Mouse (Mus musculus): Measurements from ENCODE around the gene Plxna2. TPM values are rescaled to one million over a fixed set of nuclear protein-coding genes. Genes with fewer than 3 reads are reported as not detected.
A peak's percentile ranks its signal among the peaks of the same experiment; 100 is the strongest.

Gene Plxna2
- polyA plus RNA-seq, 1 experiment from 2014 or later: 33.5 TPM

DNA sequence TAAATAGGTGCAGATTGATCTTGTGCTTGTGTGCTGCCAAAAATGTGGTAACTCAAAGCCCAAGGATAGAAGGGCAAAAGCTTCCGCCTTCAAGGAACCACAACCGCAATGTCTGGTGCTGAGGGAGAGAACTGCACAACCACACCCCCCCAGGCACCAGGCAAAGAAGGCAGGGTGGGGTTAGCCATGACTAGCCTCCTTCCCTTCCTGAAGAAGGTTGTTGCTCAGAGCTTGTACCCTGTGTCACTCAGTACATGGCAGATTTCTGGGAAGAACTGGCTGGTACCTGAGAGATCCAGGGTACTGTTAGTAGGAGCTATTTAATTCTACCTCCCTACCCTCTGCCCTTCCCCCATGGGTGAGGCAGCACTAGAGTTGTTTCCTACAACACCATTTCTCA lies 8.1 kb downstream of the Plxna2 start:
- ATAC-seq (ENCODE audit: low FRiP score, low read depth): no peak
- WGBS: 94% methylated on average over 2 of the region's 2 CpGs
- Histone ChIP-seq H3K9me3 (no peaks in the 10 kb centered on the region), H3K27ac (no peak overlapping the region), H3K4me3 (no peak overlapping the region), H3K4me1 (peaks cover 95% of the 10 kb centered on the region), H3K4me2 (replicated peaks) (peak overlapping the region; percentile 0; the same call in 1 of the 2 replicates), H3K36me3 (no peaks in the 10 kb centered on the region; the same call in 1 of the 2 replicates), H3K27me3 (replicated peaks) (no peaks in the 10 kb centered on the region), H3K9ac (no peak overlapping the region)

GRCm38 (mm10) chr1:194627286-194627685 lies 9.3 kb downstream of the Plxna2 start:
- Histone ChIP-seq H3K9ac (no peak overlapping the region), H3K36me3 (no peaks in the 10 kb centered on the region; the same call in 1 of the 2 replicates), H3K27ac (no peak overlapping the region), H3K4me2 (replicated peaks) (0 out of 2 replicates have a peak overlapping the region, but pooled peaks have one; percentile 22), H3K4me3 (no peak overlapping the region), H3K9me3 (no peaks in the 10 kb centered on the region), H3K4me1 (peaks cover 92% of the 10 kb centered on the region), H3K27me3 (replicated peaks) (no peaks in the 10 kb centered on the region)
- ATAC-seq (ENCODE audit: low FRiP score, low read depth): no peak

- Histone ChIP-seq H3K4me1 (peaks cover 75% of the 10 kb centered on the region), H3K4me2 (replicated peaks) (peak overlapping the region; percentile 4; the same call in 1 of the 2 replicates), H3K9ac (no peak overlapping the region), H3K36me3 (no peaks in the 10 kb centered on the region; the same call in 1 of the 2 replicates), H3K4me3 (no peak overlapping the region), H3K27ac (peak overlapping the region; percentile 43; the same call in 1 of the 2 replicates), H3K27me3 (replicated peaks) (no peaks in the 10 kb centered on the region), H3K9me3 (no peaks in the 10 kb centered on the region)
- 8% methylated on average over 2 of the region's 2 CpGs for WGBS
- peak; percentile 65 for ATAC-seq (ENCODE audit: low FRiP score, low read depth)
Observed at GRCm38 (mm10) chr1:194629135-194629689, 11.2 kb downstream of the Plxna2 start.

DNA sequence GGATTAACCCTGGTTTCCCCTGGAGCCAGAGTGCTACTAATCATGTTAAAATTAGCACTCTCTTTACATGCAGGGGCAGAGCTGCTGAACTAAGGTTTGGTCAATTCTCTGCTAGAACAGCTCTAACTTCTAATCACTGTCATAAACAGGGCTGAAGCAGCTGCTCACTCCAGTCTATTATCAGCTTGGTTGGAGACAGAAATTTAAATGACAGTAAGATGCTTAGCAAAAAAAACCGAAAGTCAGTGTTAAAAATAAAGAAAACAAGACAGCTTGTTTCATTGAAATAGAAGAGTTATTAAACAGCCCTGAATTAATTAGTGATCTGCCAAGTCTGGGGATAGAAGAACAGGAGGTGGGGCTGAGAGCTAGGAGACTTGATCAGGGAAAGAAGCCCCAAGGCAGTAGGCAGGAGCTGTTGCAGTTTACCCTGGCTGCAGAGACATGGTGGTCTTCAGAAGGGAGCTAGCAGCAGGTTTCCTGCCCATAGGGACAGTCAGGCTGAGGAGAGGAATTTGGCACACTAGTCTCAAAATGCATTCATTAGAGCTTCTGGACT lies 12.6 kb downstream of the Plxna2 start:
- ATAC-seq (ENCODE audit: low FRiP score, low read depth): no peak
- Histone ChIP-seq H3K27ac (no peak overlapping the region), H3K9me3 (no peaks in the 10 kb centered on the region), H3K4me2 (replicated peaks) (no peak overlapping the region), H3K9ac (no peak overlapping the region), H3K4me1 (peaks cover 75% of the 10 kb centered on the region), H3K27me3 (replicated peaks) (no peaks in the 10 kb centered on the region), H3K4me3 (no peak overlapping the region), H3K36me3 (no peaks in the 10 kb centered on the region; the same call in 1 of the 2 replicates)
- 20% methylated on average over 1 of the region's 1 CpGs for WGBS

DNA sequence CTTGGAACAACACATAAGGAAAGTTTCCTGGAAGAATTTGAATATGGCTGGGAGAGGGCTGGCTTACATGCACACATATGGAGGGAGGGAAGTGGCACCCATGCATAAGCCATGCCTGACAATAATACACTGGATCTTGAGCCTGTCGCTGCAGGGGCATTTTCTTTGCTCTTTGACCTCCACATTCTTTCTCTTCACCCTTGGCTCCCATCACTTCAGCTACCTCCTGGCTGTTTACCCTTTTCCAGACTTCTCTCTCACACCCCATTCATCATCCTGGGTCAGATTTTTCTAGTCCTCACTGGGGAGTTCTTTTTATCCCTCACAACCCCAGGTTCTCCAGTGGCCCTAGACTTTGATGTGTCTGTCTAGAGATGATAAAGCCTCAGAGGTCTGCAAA lies 13.6 kb downstream of the Plxna2 start:
- Histone ChIP-seq H3K27ac (no peak overlapping the region), H3K4me3 (no peak overlapping the region), H3K9me3 (no peaks in the 10 kb centered on the region), H3K9ac (no peak overlapping the region), H3K4me1 (peaks cover 69% of the 10 kb centered on the region), H3K4me2 (replicated peaks) (no peak overlapping the region), H3K36me3 (no peaks in the 10 kb centered on the region; the same call in 1 of the 2 replicates), H3K27me3 (replicated peaks) (no peaks in the 10 kb centered on the region)
- ATAC-seq (ENCODE audit: low FRiP score, low read depth): no peak
- 0% methylated on average over 1 of the region's 1 CpGs for WGBS

DNA sequence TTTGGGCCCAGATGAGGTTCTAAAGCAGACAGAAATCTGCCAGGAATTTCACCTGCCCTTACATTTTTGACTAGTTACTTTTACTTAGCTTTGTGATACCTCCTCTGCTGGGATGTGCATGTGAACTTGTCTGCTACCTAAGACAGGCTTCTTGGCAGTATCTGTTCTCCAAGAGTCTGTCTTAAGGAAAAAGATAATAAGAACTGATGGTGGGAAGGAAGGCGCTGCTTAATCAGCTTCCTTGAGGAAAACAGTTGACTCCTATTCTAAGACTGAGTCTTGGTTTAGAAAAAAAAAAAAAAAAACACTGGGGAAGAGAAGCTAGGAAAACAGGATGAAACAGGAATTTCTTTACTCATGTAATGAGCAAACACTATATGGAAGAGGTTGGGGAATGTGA lies 14.0 kb downstream of the Plxna2 start:
- ATAC-seq (ENCODE audit: low FRiP score, low read depth): no peak
- no peak overlapping the region for H3K4me3 ChIP-seq
- no peak overlapping the region for H3K9ac ChIP-seq
- peaks cover 68% of the 10 kb centered on the region for H3K4me1 ChIP-seq
- WGBS: 95% methylated on average over 1 of the region's 1 CpGs
- no peak overlapping the region for H3K27ac ChIP-seq
- no peaks in the 10 kb centered on the region for H3K9me3 ChIP-seq
- no peaks in the 10 kb centered on the region for H3K27me3 ChIP-seq (replicated peaks)
- no peak overlapping the region for H3K4me2 ChIP-seq (replicated peaks)
- H3K36me3 ChIP-seq: no peaks in the 10 kb centered on the region; the same call in 1 of the 2 replicates

- no peak overlapping the region for H3K4me2 ChIP-seq (replicated peaks)
- WGBS: 4% methylated on average over 1 of the region's 1 CpGs
- H3K36me3 ChIP-seq: no peaks in the 10 kb centered on the region
- no peaks in the 10 kb centered on the region for H3K9me3 ChIP-seq
- ATAC-seq (ENCODE audit: low FRiP score, low read depth): no peak
- no peaks in the 10 kb centered on the region for H3K27me3 ChIP-seq (replicated peaks)
- no peak overlapping the region for H3K27ac ChIP-seq
- no peak overlapping the region for H3K4me3 ChIP-seq
- H3K9ac ChIP-seq: no peak overlapping the region
- peaks cover 43% of the 10 kb centered on the region for H3K4me1 ChIP-seq
Observed at GRCm38 (mm10) chr1:194635411-194635810, 17.4 kb downstream of the Plxna2 start.

DNA sequence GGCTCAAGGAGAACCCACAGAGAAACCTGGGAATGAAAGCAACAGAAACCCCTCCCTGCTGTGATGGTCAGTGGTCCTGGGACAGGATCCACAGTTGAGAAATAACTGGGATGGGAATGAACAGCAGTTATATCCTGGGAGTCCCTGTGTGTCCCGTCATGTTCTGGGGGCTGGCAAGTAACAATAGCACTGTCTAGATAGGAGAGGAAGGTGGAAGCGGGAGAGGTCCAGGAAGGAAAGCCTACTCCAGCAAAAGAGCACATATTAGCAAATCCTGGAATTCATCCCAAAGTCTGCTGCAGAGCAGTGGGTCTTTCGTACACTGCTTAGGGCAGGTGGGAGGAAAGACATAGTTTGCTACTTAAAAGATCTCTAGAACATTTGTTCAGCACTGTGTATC lies 17.9 kb downstream of the Plxna2 start:
- WGBS: 56% methylated on average over 3 of the region's 3 CpGs
- H3K4me1 ChIP-seq: peaks cover 38% of the 10 kb centered on the region
- no peak overlapping the region for H3K4me2 ChIP-seq (replicated peaks)
- H3K4me3 ChIP-seq: no peak overlapping the region
- no peak for ATAC-seq (ENCODE audit: low FRiP score, low read depth)
- H3K36me3 ChIP-seq: no peaks in the 10 kb centered on the region
- no peak overlapping the region for H3K27ac ChIP-seq
- no peaks in the 10 kb centered on the region for H3K27me3 ChIP-seq (replicated peaks)
- no peaks in the 10 kb centered on the region for H3K9me3 ChIP-seq
- H3K9ac ChIP-seq: no peak overlapping the region

DNA sequence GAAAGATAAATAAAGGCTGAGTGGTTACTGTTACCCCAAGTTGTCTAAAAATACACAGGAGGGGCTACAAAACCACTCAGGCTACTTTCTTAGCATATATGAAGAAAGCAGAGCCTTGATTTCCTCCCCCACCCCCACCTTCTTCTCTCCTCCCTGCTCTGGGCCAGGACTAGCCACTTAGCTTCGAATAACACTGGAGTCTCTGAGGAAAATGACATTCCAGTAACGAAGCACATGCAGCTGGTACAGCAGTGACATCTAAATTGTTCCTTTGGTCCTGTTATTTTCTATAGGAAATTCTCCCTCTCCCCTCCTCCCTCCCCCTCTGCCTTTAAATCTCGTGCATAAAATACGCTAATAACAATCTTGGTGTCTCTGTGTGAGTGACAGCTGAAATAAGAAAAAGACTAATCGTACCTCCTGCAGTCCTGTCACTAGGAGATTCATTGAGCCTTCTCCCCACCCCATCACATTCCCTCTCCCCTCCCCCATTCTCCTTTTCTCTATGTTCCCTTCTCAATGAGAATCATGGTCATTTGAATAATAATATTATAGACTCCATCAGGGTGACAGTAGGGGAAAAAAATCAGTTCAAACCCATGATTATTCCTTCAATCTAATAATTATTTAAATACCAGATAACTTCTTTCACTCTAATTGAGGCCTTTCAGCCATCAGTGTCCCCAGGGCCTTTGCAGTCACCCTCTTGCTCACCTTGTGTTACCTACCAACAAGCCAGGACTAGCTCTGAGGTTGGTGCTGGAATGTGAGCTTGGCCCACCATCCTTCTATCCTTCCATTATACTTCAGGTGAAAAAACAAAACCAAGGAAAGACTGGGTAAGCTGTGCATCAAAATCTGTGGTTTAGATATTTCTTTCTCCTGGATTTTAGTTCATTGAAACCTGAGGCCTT lies 19.6 kb downstream of the Plxna2 start:
- peaks cover 27% of the 10 kb centered on the region for H3K4me1 ChIP-seq
- WGBS: 12% methylated on average over 5 of the region's 5 CpGs
- H3K9me3 ChIP-seq: no peaks in the 10 kb centered on the region
- no peaks in the 10 kb centered on the region for H3K27me3 ChIP-seq (replicated peaks)
- H3K4me2 ChIP-seq (replicated peaks): no peak overlapping the region
- H3K36me3 ChIP-seq: no peaks in the 10 kb centered on the region
- no peak overlapping the region for H3K4me3 ChIP-seq
- H3K27ac ChIP-seq: no peak overlapping the region
- H3K9ac ChIP-seq: no peak overlapping the region
- ATAC-seq (ENCODE audit: low FRiP score, low read depth): no peak

- Histone ChIP-seq H3K4me1 (peaks cover 9% of the 10 kb centered on the region), H3K27me3 (replicated peaks) (no peaks in the 10 kb centered on the region), H3K4me3 (no peak overlapping the region), H3K36me3 (peaks cover 19% of the 10 kb centered on the region), H3K9me3 (no peaks in the 10 kb centered on the region), H3K27ac (no peak overlapping the region), H3K9ac (no peak overlapping the region), H3K4me2 (replicated peaks) (no peak overlapping the region)
- 65% methylated on average over 5 of the region's 5 CpGs for WGBS
- ATAC-seq (ENCODE audit: low FRiP score, low read depth): no peak
Observed at GRCm38 (mm10) chr1:194641601-194642301, 23.7 kb downstream of the Plxna2 start.

- H3K9me3 ChIP-seq: no peaks in the 10 kb centered on the region
- no peak overlapping the region for H3K4me3 ChIP-seq
- H3K27ac ChIP-seq: no peak overlapping the region
- no peaks in the 10 kb centered on the region for H3K27me3 ChIP-seq (replicated peaks)
- peaks cover 4% of the 10 kb centered on the region for H3K4me1 ChIP-seq
- H3K36me3 ChIP-seq: peaks cover 23% of the 10 kb centered on the region
- no peak overlapping the region for H3K4me2 ChIP-seq (replicated peaks)
- ATAC-seq (ENCODE audit: low FRiP score, low read depth): no peak
- 61% methylated on average over 1 of the region's 1 CpGs for WGBS
- H3K9ac ChIP-seq: no peak overlapping the region
Observed at GRCm38 (mm10) chr1:194642302-194642787, 24.3 kb downstream of the Plxna2 start.

DNA sequence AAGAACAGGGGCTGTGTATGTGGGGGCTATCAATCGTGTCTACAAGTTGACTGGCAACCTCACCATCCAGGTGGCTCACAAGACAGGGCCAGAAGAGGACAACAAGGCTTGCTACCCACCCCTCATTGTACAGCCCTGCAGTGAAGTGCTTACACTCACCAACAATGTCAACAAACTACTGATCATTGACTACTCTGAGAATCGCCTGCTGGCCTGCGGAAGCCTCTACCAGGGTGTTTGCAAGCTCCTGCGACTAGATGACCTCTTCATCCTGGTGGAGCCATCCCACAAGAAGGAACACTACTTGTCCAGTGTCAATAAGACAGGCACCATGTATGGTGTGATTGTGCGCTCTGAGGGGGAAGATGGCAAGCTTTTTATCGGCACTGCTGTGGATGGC lies 25.9 kb downstream of the Plxna2 start:
- H3K9ac ChIP-seq: no peak overlapping the region
- no peak overlapping the region for H3K4me2 ChIP-seq (replicated peaks)
- no peaks in the 10 kb centered on the region for H3K9me3 ChIP-seq
- H3K27me3 ChIP-seq (replicated peaks): no peaks in the 10 kb centered on the region
- ATAC-seq (ENCODE audit: low FRiP score, low read depth): no peak
- peaks cover 33% of the 10 kb centered on the region for H3K36me3 ChIP-seq
- no peak overlapping the region for H3K4me3 ChIP-seq
- H3K4me1 ChIP-seq: no peaks in the 10 kb centered on the region; the same call in 1 of the 2 replicates
- no peak overlapping the region for H3K27ac ChIP-seq
- 93% methylated on average over 6 of the region's 6 CpGs for WGBS

Measured in neural tube, embryonic 12.5 days (tissue).